Mouse (Mus musculus): ENCODE measurements around the gene Hsbp1.

GRCm38 (mm10) chr8:119304196-119304595 lies 40.1 kb upstream of the Hsbp1 start:
- TF ChIP-seq POLR2A (IDR thresholded peaks at IDR 0.05; ENCODE audit: low read depth, low read length) (no peak), CTCF (conservative IDR thresholded peaks at IDR 0.05; ENCODE audit: insufficient read depth, insufficient read length, low read depth, low read length) (no peak)

All from kidney, adult 2 months (tissue).